Mouse (Mus musculus): ENCODE data around the gene Krt83. TPM values are rescaled to one million over a fixed set of nuclear protein-coding genes. Genes with fewer than 3 reads are reported as not detected.

Krt83 gene
- 0.11 and 0.35 TPM in 2 replicates for polyA plus RNA-seq (2012; rRNA removed; ENCODE audit: low replicate concordance)

GRCm38 (mm10) chr15:101491431-101491830, at the start of gene Krt83:
Gene Krt83 (minus strand): TSS chr15:101491512.

GRCm38 (mm10) chr15:101532720-101533119, 41.4 kb upstream of the Krt83 start, which contains the start of gene Krt84:
Gene Krt84 (minus strand): TSS chr15:101532820.

GRCm38 (mm10) chr15:101517161-101517560, 25.8 kb upstream of the Krt83 start, which contains the start of gene Gm49425:
Gene Gm49425 (minus strand): TSS chr15:101517261.

GRCm38 (mm10) chr15:101472952-101473528, 18.3 kb downstream of the Krt83 start, which contains the start of gene Krt86:
Gene Krt86 (plus strand): TSS chr15:101473478.

GRCm38 (mm10) chr15:101463651-101464050, 27.7 kb downstream of the Krt83 start, which contains the start of gene Krt81:
Gene Krt81 (minus strand): TSS chr15:101463751.

GRCm38 (mm10) chr15:101447444-101447843, 43.9 kb downstream of the Krt83 start, which contains the start of gene Krt88:
Gene Krt88 (plus strand): TSS chr15:101447744.

GRCm38 (mm10) chr15:101438555-101438954, 52.8 kb downstream of the Krt83 start, which contains the start of gene Krt87:
Gene Krt87 (minus strand): TSS chr15:101438804.

Other genes starting within 250 kb of the Krt83 start
- gene Nr4a1, start 237.2 kb downstream of the Krt83 start, polyA plus RNA-seq (2012; rRNA removed; ENCODE audit: low replicate concordance), result 28.9 and 38.2 TPM in 2 replicates
- gene Atg101, start 207.2 kb downstream of the Krt83 start, polyA plus RNA-seq (2012; rRNA removed; ENCODE audit: low replicate concordance), result 29.3 and 31.4 TPM in 2 replicates
- gene 6030408B16Rik, start 198.3 kb downstream of the Krt83 start, polyA plus RNA-seq (2012; rRNA removed; ENCODE audit: low replicate concordance), result 0.62 and 0.76 TPM in 2 replicates
- gene Krt80, start 121.3 kb downstream of the Krt83 start, polyA plus RNA-seq (2012; rRNA removed; ENCODE audit: low replicate concordance), result 8.3 and 21.5 TPM in 2 replicates
- gene Krt7, start 80.5 kb downstream of the Krt83 start, polyA plus RNA-seq (2012; rRNA removed; ENCODE audit: low replicate concordance), result 34.4 and 55.3 TPM in 2 replicates
- gene Krt87, start 52.7 kb downstream of the Krt83 start, polyA plus RNA-seq (2012; rRNA removed; ENCODE audit: low replicate concordance), result 0.31 and 0.45 TPM in 2 replicates
- not detected in 2 replicates for gene Krt88, start 43.8 kb downstream of the Krt83 start, polyA plus RNA-seq (2012; rRNA removed; ENCODE audit: low replicate concordance)
- gene Krt81, start 27.8 kb downstream of the Krt83 start, polyA plus RNA-seq (2012; rRNA removed; ENCODE audit: low replicate concordance), result not detected in 2 replicates
- not detected in 2 replicates for gene Krt86, start 18.0 kb downstream of the Krt83 start, polyA plus RNA-seq (2012; rRNA removed; ENCODE audit: low replicate concordance)
- not detected in 2 replicates for gene Gm49425, start 25.7 kb upstream of the Krt83 start, polyA plus RNA-seq (2012; rRNA removed; ENCODE audit: low replicate concordance)
- 0.05 TPM in 1 of 2 replicates, not detected in the other for gene Krt84, start 41.3 kb upstream of the Krt83 start, polyA plus RNA-seq (2012; rRNA removed; ENCODE audit: low replicate concordance)
- not detected in 2 replicates for gene Krt82, start 59.2 kb upstream of the Krt83 start, polyA plus RNA-seq (2012; rRNA removed; ENCODE audit: low replicate concordance)
- not detected in 2 replicates for gene Krt90, start 71.4 kb upstream of the Krt83 start, polyA plus RNA-seq (2012; rRNA removed; ENCODE audit: low replicate concordance)
- 0.91 TPM in 1 of 2 replicates, not detected in the other for gene Krt75, start 82.4 kb upstream of the Krt83 start, polyA plus RNA-seq (2012; rRNA removed; ENCODE audit: low replicate concordance)
- not detected in 2 replicates for gene Gm5414, start 136.7 kb upstream of the Krt83 start, polyA plus RNA-seq (2012; rRNA removed; ENCODE audit: low replicate concordance)
- gene Gm5478, start 155.9 kb upstream of the Krt83 start, polyA plus RNA-seq (2012; rRNA removed; ENCODE audit: low replicate concordance), result not detected in 2 replicates
- gene Krt6b, start 188.8 kb upstream of the Krt83 start, polyA plus RNA-seq (2012; rRNA removed; ENCODE audit: low replicate concordance), result not detected in 2 replicates
- gene Krt6a, start 202.8 kb upstream of the Krt83 start, polyA plus RNA-seq (2012; rRNA removed; ENCODE audit: low replicate concordance), result 0.92 and 5.4 TPM in 2 replicates
- 44.7 and 80.1 TPM in 2 replicates for gene Krt5, start 221.4 kb upstream of the Krt83 start, polyA plus RNA-seq (2012; rRNA removed; ENCODE audit: low replicate concordance)